Mouse (Mus musculus) cerebellum, adult 2 months (tissue): ENCODE data around the gene Zcchc7. TPM values are rescaled to one million over a fixed set of nuclear protein-coding genes. Genes with fewer than 3 reads are reported as not detected.
A peak's percentile ranks its signal among the peaks of the same experiment; 100 is the strongest.

Experiments used
- DNase-seq, 2 experiments: peaks; one replicate each; pipeline ENCODE4 v3.0.0; 2021
- H3K27ac ChIP-seq: fragments of 200-500 bp; 2 replicates; pipeline ENCODE4 v1.5.1; 2012; ENCODE audit warnings: low read length, control low read depth, inconsistent platforms; ENCODE audit not compliant: insufficient read depth
- H3K27me3 ChIP-seq: fragments of 200-500 bp; 2 replicates; pipeline ENCODE4 v1.6.1; 2012; ENCODE audit warnings: inconsistent platforms, mild to moderate bottlenecking, low read length, moderate library complexity; ENCODE audit not compliant: control insufficient read depth, insufficient read depth
- H3K4me1 ChIP-seq: fragments of 200-500 bp; 2 replicates; pipeline ENCODE4 v1.6.1; 2011; ENCODE audit warnings: low read length; ENCODE audit not compliant: control insufficient read depth, insufficient read depth
- H3K4me3 ChIP-seq: fragments of 200-500 bp; replicated peaks from 2 replicates; pipeline ENCODE3; 2011; ENCODE audit warnings: mild to moderate bottlenecking, low read depth, low read length, control low read depth; ENCODE audit not compliant: insufficient read depth
- CTCF ChIP-seq: fragments of 200-500 bp; IDR thresholded peaks from 2 replicates; pipeline ENCODE4 v1.5.1; 2011; ENCODE audit warnings: low read depth, mild to moderate bottlenecking, control low read depth, low read length, moderate library complexity, borderline replicate concordance; ENCODE audit not compliant: insufficient read depth
- POLR2A ChIP-seq: fragments of 200-500 bp; IDR thresholded peaks from 2 replicates; pipeline ENCODE4 v1.6.1; 2011; ENCODE audit warnings: low read length, control low read depth, borderline replicate concordance; ENCODE audit not compliant: insufficient read depth
- WGBS: fragments of 180-500 bp; shearing (Covaris S2); methylation state at CpG from one replicate; pipeline ENCODE4 v1.1.7; 2018; 5-methylcytosine and 5-hydroxymethylcytosine counted together
- polyA plus RNA-seq: library from polyadenylated mRNA; depleted of rRNA; stranded (reverse); fragments of >200 nt; gene quantifications from 2 replicates; pipeline ENCODE4 v1.2.3, GENCODE M21; 2012; rRNA removed

Gene Zcchc7
- polyA plus RNA-seq, 1 experiment, result 58.0 TPM

DNA sequence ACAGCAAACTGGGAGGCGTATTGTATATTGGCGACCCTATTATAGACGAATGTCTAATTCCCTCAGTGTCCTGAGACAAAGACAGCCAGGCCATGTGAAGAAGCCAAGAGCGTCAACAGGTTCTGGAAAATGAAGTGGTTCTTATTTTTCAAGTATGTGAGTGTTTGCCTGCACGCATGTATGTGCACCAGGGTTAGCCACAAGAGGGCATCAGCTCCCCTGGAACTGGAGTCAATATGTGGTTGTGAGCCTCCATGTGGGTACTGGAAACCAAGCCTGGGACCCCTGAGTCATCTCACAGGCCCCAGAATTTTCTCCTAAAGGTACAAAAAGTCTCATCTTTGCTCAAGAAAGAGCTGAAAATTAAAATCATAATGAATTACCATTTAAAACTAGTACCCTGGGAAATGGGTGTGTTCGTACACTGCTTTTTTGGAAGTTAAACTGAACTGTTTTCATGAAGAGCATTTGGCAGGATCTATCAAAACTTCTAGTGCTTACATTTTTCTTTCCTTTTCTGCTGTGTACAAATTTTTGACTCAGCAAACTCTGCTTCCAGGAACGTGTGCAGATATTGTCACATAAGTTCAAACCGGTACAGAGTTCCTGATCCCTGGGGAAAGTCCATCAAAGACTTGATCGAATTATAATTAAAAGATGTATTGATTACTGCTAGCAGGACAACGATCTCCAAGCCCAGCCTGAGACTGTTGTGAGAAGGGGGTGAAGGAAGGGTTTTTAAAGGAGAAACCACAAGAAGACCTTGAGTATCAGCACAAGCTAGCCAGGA lies 221.4 kb downstream of the Zcchc7 start:
- Histone ChIP-seq H3K27me3 (no peaks in the 10 kb centered on the region), H3K4me3 (no peak overlapping the region), H3K4me1 (peaks cover 17% of the 10 kb centered on the region), H3K27ac (no peak overlapping the region)
- 94% methylated on average over 10 of the region's 10 CpGs for WGBS
- no peak for TF ChIP-seq POLR2A
- TF ChIP-seq CTCF, result no peak
- DNase-seq, result no peak

GRCm38 (mm10) chr4:44978175-44978574 lies 222.5 kb downstream of the Zcchc7 start:
- Histone ChIP-seq H3K27me3 (no peaks in the 10 kb centered on the region), H3K4me3 (no peak overlapping the region), H3K4me1 (peaks cover 21% of the 10 kb centered on the region), H3K27ac (no peak overlapping the region)
- TF ChIP-seq POLR2A (no peak), CTCF (no peak)
- DNase-seq, result no peak
- WGBS, result 85% methylated on average over 5 of the region's 5 CpGs

DNA sequence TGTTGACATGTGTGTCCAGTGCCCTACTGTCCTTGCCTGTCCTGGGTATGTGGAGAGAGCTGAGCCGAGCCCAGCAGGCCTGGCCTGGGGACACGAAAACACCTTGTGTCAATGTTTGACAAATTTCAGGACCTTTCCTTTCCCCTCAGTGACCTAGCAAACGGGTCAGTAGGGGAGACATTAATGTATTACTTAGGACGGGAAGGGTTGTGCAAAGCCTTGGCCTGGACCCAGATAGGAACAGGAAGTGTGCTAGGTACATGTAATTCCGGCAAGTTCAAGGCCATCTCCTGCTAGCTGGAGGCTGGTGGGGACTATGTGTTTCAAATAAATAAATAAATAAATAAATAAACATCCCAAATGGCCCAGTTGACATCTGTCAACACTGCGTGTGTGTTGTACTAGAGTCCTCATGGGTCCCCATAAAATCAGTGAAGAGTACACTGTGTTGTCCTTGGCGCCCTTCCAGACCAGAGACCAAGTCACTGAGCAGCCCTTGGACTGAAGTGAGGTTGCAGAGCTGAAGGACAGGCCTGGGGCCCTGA lies 224.2 kb downstream of the Zcchc7 start:
- WGBS, result 86% methylated on average over 7 of the region's 7 CpGs
- DNase-seq, result no peak
- Histone ChIP-seq H3K4me1 (peaks cover 14% of the 10 kb centered on the region), H3K4me3 (no peak overlapping the region), H3K27ac (no peak overlapping the region), H3K27me3 (no peaks in the 10 kb centered on the region)
- TF ChIP-seq POLR2A (no peak), CTCF (no peak)

DNA sequence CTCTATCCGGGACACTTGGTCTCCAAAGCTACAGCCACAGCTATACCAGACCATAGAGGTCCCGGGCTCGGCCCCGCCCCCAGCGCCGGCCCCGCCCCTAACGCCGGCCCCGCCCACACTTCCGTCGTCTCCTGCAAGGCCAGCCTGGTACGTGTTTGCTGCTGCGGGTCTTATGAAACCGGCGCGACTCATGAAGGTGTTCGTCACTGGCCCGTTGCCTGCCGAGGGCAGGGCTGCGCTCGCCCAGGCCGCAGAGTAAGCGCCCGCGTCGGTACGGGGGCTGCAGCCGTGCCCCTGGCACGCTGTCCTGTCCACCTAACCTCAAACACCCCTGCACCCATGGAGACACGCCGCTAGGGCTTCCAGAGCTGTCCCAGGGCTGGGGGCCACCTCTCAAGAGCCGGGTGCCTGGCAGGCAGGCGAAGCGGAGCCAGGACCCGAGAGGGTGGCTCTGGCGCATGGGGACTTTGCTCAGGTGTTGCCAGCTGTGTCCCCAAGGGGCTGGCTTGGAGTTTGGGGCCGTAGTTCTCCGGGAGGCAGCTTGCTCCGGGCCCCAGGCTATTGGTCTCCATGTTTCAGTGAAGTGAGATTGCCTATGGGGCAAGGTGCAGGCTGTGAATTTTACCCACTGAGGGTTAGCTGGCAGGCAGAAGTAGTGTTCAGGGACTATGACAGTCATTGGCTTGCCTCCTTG lies 225.8 kb downstream of the Zcchc7 start, which contains the start of gene Grhpr:
TSS of gene Grhpr (plus strand) at position 116 of the 694 bp plus-strand sequence.
- no peaks in the 10 kb centered on the region for H3K27me3 ChIP-seq
- H3K4me1 ChIP-seq, result peaks cover 14% of the 10 kb centered on the region
- DNase-seq, result peak; percentile 71 to 76
- WGBS, result under 1% methylated on average over 40 of the region's 40 CpGs
- peak; percentile 68; the same call in 1 of the 2 replicates for TF ChIP-seq POLR2A
- TF ChIP-seq CTCF, result no peak
- H3K4me3 ChIP-seq, result peak within 1 kb of the TSS; percentile 78
- peak within 1 kb of the TSS; percentile 89 for H3K27ac ChIP-seq

Other genes starting within 250 kb of the Zcchc7 start
- 0.13 and 0.46 TPM in 2 replicates for gene Pax5, start 45.4 kb upstream of the Zcchc7 start, polyA plus RNA-seq
- 52.0 and 57.4 TPM in 2 replicates for gene Grhpr, start 225.5 kb downstream of the Zcchc7 start, polyA plus RNA-seq